Mouse (Mus musculus): Measurements from ENCODE around the gene Bbx.

- no peak for TF ChIP-seq EP300 (IDR thresholded peaks at IDR 0.05; ENCODE audit: insufficient read depth, low read depth, low read length)
- TF ChIP-seq POLR2A (IDR thresholded peaks at IDR 0.05; ENCODE audit: insufficient read depth, low read depth, low read length), result no peak
Measured at GRCm38 (mm10) chr16:50437788-50438187, 5.6 kb upstream of the Bbx start.
